Mouse (Mus musculus) CD4-positive, CD25-positive, alpha-beta regulatory T cell, adult 2 months (primary cell): ENCODE results near the gene Heatr5a.

ENCODE experiments used
- DNase-seq: peaks from one replicate; pipeline ENCODE4 v3.0.0-alpha.2; 2012; ENCODE audit warnings: low read depth, low spot score

The Heatr5a gene

GRCm38 (mm10) chr12:51849902-51850301 lies 121.2 kb downstream of the Heatr5a start:
- DNase-seq, result no peak

- peak; percentile 54 for DNase-seq
These were observed 123.0 kb downstream of the Heatr5a start for GRCm38 (mm10) chr12:51847953-51848680.

- no peak for DNase-seq
These were observed 125.9 kb downstream of the Heatr5a start for GRCm38 (mm10) chr12:51845261-51845660.

GRCm38 (mm10) chr12:51844771-51845256 lies 126.3 kb downstream of the Heatr5a start:
- peak; percentile 90 for DNase-seq

- no peak for DNase-seq
These were observed 127.3 kb downstream of the Heatr5a start for GRCm38 (mm10) chr12:51843576-51844520.

GRCm38 (mm10) chr12:51842081-51842864 lies 128.8 kb downstream of the Heatr5a start:
- DNase-seq, result no peak

GRCm38 (mm10) chr12:51839856-51840255 lies 131.3 kb downstream of the Heatr5a start:
- no peak for DNase-seq

- DNase-seq, result no peak
These were observed 135.9 kb downstream of the Heatr5a start for GRCm38 (mm10) chr12:51835219-51835618.

GRCm38 (mm10) chr12:51831931-51832330 lies 139.2 kb downstream of the Heatr5a start:
- DNase-seq, result no peak

- DNase-seq, result no peak
These were observed 139.8 kb downstream of the Heatr5a start for GRCm38 (mm10) chr12:51831296-51831695.

- peak; percentile 38 for DNase-seq
These were observed 140.4 kb downstream of the Heatr5a start for GRCm38 (mm10) chr12:51830671-51831070.

- peak; percentile 50 for DNase-seq
These were observed 141.1 kb downstream of the Heatr5a start for GRCm38 (mm10) chr12:51830077-51830402.

GRCm38 (mm10) chr12:51829290-51830076 lies 141.6 kb downstream of the Heatr5a start, which contains the start of gene Hectd1:
Gene Hectd1 (minus strand): TSS chr12:51829536.
- DNase-seq, result peak; percentile 89

- DNase-seq, result peak; percentile 80
These were observed 142.3 kb downstream of the Heatr5a start for GRCm38 (mm10) chr12:51828716-51829289.

GRCm38 (mm10) chr12:51827958-51828650 lies 143.0 kb downstream of the Heatr5a start:
- no peak for DNase-seq
